Mouse (Mus musculus): ENCODE measurements around the gene Gbe1.

The Gbe1 gene

DNA sequence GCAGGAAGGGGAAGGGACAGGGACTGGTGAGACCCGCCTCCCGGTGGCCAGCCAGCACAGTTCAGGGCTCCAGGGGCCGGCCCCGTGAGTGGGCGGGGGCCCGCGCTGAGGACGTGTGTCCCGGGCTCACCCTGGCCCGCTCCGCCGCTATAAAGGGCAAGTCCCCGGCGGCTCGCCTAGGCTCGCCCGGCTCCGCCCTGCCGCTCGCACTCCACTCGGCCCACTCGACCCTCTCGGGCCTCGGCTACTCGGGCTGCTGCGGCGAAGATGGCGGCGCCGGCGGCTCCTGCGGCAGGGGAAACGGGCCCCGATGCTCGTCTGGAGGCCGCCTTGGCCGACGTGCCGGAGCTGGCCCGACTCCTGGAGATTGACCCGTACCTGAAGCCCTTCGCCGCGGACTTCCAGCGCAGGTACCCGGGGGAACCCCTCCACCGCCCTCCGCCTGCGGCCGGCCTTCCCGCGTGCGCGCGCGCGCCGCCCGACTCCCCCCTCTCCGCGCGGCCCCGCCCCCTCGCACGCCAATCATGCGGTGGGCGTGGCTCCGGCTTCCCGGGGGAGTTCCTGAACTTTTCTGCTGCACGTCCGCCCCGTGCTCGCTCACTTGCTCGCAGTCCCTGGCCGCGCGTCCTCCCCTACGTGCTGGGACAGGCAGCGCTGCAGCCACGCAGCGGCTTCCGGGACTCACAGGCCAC lies at the start of gene Gbe1:
Gene Gbe1, plus strand, starts transcription at position 64 of the 692 bp plus-strand sequence.
- peak; percentile 65 for DNase-seq (ENCODE audit: low read depth, low spot score)

GRCm38 (mm10) chr16:70310691-70311090 lies 3.1 kb upstream of the Gbe1 start:
- DNase-seq (ENCODE audit: low read depth, low spot score), result no peak

GRCm38 (mm10) chr16:70313496-70313885 lies 258 bp upstream of the Gbe1 start:
- DNase-seq (ENCODE audit: low read depth, low spot score), result no peak

DNA sequence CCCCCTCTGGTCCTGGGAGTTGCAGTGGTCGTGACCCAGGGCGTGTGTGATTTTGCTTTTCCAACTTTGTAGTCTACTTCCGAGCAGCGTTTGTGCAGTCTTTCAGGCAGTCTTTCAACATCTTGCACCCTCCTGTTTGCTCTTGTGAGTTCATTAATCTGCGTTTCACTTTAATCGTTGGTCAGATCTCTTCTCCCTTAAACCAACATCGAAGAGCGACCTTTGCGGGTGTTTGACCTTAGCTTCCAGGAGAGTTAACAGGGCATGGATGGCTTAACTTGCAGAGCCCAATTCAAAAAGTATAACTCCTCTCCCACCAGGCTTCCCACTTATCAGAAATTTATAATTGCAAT lies 805 bp downstream of the Gbe1 start:
- no peak for DNase-seq (ENCODE audit: low read depth, low spot score)

DNA sequence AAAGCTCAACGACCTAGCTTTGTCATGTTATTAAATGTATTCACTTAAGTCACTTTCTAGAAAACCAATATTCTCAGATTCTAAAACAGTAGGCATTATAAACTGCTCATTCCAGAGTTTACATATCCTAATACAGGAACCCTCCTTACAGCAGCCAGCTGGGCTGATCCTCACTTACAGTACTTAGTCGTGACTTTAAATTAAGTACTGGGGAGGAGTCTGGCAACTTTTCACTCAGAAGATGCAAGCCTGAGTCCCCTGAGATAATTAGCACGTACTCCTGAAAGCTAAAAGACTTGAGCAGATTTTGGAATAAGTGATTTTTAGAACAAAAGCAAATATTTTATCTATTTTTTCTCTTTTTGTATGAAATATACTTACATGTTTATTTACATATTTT lies 1.5 kb downstream of the Gbe1 start:
- no peak for DNase-seq (ENCODE audit: low read depth, low spot score)

GRCm38 (mm10) chr16:70315862-70316390 lies 2.2 kb downstream of the Gbe1 start:
- DNase-seq (ENCODE audit: low read depth, low spot score), result no peak

- no peak for DNase-seq (ENCODE audit: low read depth, low spot score)
Measured at GRCm38 (mm10) chr16:70319388-70319787, 5.6 kb downstream of the Gbe1 start.

GRCm38 (mm10) chr16:70320612-70321280 lies 7.0 kb downstream of the Gbe1 start:
- DNase-seq (ENCODE audit: low read depth, low spot score), result no peak

DNA sequence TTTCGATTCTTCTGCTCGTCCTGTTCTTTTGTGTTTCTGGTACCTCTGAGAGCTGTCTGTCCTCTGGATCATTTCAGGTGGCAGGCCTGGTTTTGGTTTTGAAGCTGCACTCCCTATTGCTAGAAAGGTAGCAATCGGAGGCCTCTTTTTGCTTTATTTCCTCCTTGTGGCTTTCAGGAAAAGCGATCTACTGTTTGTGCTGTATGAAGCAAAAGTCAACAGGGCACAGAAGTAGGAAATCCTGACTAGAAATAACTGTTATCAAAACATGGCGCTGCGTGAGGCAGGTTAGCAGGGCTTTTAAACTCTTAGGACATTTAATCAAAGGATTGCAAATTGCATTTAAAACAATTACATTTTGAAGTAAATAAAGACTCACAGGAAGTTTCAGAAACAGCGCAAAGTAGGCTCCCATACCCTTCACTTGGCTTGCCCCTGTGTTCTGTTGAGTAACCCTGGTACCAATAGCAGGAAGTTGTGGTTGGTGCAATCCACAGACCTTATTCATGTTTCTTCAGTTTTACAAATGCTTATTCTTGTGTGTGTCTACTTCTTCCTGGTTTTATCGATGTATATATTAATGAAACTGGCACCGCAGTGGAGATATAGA lies 12.7 kb downstream of the Gbe1 start:
- DNase-seq (ENCODE audit: low read depth, low spot score), result no peak

- DNase-seq (ENCODE audit: low read depth, low spot score), result no peak
Measured at GRCm38 (mm10) chr16:70328566-70328965, 14.8 kb downstream of the Gbe1 start.

GRCm38 (mm10) chr16:70329036-70329435 lies 15.3 kb downstream of the Gbe1 start:
- DNase-seq (ENCODE audit: low read depth, low spot score), result no peak

GRCm38 (mm10) chr16:70329471-70329870 lies 15.7 kb downstream of the Gbe1 start:
- DNase-seq (ENCODE audit: low read depth, low spot score), result no peak

GRCm38 (mm10) chr16:70330007-70330406 lies 16.3 kb downstream of the Gbe1 start:
- DNase-seq (ENCODE audit: low read depth, low spot score), result no peak

DNA sequence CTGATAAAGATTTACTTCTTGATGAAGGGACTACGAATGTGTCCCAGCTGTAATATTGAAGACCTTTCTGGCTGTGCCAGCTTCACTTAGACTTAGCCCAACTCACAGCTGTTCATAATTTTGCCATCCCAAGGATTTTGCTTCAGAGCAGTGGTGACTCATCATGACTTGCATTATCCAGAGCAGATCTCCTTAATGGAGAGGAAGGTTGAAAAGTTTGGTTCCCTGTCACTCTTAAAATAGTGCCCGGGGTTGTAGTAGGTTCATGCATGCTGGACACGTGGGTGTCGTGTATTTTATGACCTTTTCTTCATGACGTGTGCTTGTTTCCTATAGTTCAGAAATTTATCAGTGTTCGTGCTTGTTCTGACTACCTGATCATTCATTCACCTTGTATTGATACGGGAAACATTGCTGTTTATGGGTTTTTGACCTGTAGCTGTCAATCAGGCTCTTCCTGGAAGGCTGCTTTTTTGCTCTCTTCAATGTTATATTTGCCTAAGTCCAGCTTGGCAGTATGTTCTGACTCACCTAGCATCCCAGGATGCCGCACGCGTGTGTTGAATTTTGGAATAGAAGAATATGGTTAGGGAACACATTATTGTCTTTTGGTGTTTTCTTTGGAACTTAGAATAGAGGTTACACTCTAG lies 17.0 kb downstream of the Gbe1 start:
- no peak for DNase-seq (ENCODE audit: low read depth, low spot score)

GRCm38 (mm10) chr16:70334812-70335211 lies 21.1 kb downstream of the Gbe1 start:
- DNase-seq (ENCODE audit: low read depth, low spot score), result no peak

GRCm38 (mm10) chr16:70335472-70335871 lies 21.7 kb downstream of the Gbe1 start:
- DNase-seq (ENCODE audit: low read depth, low spot score), result no peak

DNA sequence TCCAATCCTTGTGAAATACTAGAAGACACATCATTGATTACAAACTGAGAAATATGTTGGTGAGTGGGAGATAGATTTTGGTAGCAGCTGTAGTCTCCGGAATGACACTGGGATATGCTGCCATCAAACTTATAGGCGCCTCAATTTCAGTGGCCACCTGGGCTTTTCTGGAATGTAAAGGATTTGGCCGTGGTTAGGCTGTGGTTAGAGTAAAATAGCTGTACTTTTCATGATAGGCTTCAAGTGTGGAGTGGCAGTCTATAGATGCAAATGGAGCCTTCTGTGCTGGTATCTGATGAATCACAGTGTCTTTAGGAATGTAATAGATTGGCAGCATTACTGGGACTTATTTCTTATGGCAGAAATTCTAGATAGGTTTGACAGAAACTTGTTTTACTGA lies 23.9 kb downstream of the Gbe1 start:
- DNase-seq (ENCODE audit: low read depth, low spot score), result no peak

- DNase-seq (ENCODE audit: low read depth, low spot score), result no peak
Measured at GRCm38 (mm10) chr16:70344496-70344895, 30.7 kb downstream of the Gbe1 start.

DNA sequence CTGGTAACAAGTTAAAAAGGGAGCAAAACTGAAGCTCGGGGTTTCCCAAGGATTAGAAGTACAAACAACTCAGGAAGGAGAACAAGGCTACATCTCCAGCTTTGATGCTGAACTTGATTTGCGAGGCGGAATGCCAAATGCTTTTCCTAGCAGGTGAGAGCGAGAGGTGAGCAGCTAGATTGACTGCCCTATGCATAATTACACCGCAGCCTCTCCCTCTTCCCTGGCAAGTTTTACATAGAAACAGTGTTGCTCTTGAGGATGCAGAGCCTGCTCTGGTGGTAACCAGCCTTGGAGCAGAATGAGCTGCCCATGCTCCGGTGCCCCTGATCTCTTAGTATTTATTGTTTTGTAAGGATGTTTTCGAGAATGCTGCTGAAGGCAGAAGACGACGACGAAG lies 31.9 kb downstream of the Gbe1 start:
- no peak for DNase-seq (ENCODE audit: low read depth, low spot score)

DNA sequence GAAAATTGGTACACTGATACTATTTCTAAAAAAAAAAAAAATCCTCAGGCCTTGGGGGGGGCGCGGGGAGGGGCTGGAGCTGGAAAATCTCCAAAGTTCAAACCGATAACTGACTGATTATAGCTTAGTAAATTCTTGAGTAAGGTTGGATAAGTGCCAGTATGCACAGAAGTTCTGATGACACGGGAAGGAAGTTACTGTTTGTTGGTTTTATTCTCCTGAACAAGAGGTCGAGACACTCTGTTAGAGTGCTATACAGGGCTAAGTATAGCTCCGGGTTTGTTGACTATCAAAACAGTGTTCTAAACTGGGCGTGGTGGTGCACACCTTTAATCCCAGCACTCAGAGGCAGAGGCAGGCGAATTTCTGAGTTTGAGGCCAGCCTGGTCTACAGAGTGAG lies 36.3 kb downstream of the Gbe1 start:
- no peak for DNase-seq (ENCODE audit: low read depth, low spot score)

- DNase-seq (ENCODE audit: low read depth, low spot score), result no peak
Measured at GRCm38 (mm10) chr16:70351641-70352280, 38.0 kb downstream of the Gbe1 start.

- DNase-seq (ENCODE audit: low read depth, low spot score), result no peak
Measured at GRCm38 (mm10) chr16:70352571-70352970, 38.8 kb downstream of the Gbe1 start.
